24 mouse cellular contexts compared by ENCODE assay signal in the genomic region with DNA sequence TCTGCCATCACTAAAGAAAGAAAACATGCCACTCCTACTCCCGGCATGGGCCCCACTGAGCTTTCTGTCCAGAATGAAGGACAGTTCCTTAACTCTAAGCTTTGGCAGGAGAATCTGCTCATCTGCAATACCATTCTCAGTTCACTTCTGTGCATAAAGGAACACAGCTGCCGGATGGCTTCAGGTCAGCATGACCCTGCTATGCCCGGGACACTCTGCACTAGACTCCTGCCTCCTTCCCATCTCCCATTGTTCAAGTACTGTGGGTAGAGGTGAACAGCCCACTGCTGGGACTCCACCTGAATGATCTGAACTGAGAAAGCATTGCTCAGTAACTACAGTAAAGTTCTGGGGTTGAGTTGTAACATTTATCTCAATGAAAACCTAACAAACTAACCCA.
"Had no signal": no experiment of that assay in that cellular context is flagged by ENCODE, and none has a peak within 500 bp of the region (broad histone marks: within the 10 kb centered on the region; RNA-seq: fewer than 3 reads in every experiment).

No protein-coding gene starts in this region.

- H3K4me3 ChIP-seq: limb, embryonic 12.5 days; limb, embryonic 15.5 days; megakaryocyte, embryonic 14.5 days; midbrain, embryonic 10.5 days; midbrain, embryonic 13.5 days; myocyte; neural tube, embryonic 13.5 days had no signal

- DNase-seq: kidney, adult 18-20 months; kidney, adult 9 months; kidney, postnatal 14 days; kidney, postnatal 4 days; left cerebral cortex, postnatal 4 days; liver, postnatal 0 days; lung, embryonic 14.5 days; lung, postnatal 10 days; right cerebral cortex, postnatal 14 days; right cerebral cortex, postnatal 4 days; thymus, adult 2 months; thymus, postnatal 14 days; thymus, postnatal 4 days had no signal

- H3K27me3 ChIP-seq: limb, embryonic 12.5 days; limb, embryonic 15.5 days; megakaryocyte, embryonic 14.5 days; midbrain, embryonic 13.5 days; neural tube, embryonic 13.5 days had no signal

- ATAC-seq: liver, postnatal 0 days; midbrain, embryonic 13.5 days; midbrain, embryonic 16.5 days had no signal

- H3K9me3 ChIP-seq: limb, embryonic 12.5 days; limb, embryonic 15.5 days; megakaryocyte, embryonic 14.5 days; midbrain, embryonic 10.5 days; midbrain, embryonic 13.5 days; neural tube, embryonic 13.5 days had no signal

- H3K9ac ChIP-seq: limb, embryonic 12.5 days; limb, embryonic 15.5 days; liver, embryonic 14.5 days; liver, postnatal 0 days; lung, embryonic 14.5 days; midbrain, embryonic 13.5 days; neural tube, embryonic 13.5 days had no signal

- H3K4me1 ChIP-seq: limb, embryonic 12.5 days; limb, embryonic 15.5 days; midbrain, embryonic 10.5 days; midbrain, embryonic 13.5 days; neural tube, embryonic 13.5 days had no signal

- H3K27ac ChIP-seq: limb, embryonic 12.5 days; limb, embryonic 15.5 days; liver, embryonic 14.5 days; midbrain, embryonic 10.5 days; midbrain, embryonic 13.5 days; neural tube, embryonic 13.5 days; stomach, postnatal 0 days had no signal

- H3K4me2 ChIP-seq: limb, embryonic 12.5 days; limb, embryonic 15.5 days; liver, embryonic 11.5 days; lung, embryonic 14.5 days; midbrain, embryonic 13.5 days; neural tube, embryonic 13.5 days had no signal
